Mouse (Mus musculus) myocyte (in vitro differentiated cells): ENCODE data around the gene Dnaja2.

Experiments used
- E2F4 ChIP-seq: IDR thresholded peaks from one replicate; pipeline ENCODE4 v1.6.1; 2011; ENCODE audit warnings: mild to moderate bottlenecking, control low read depth, moderate library complexity; ENCODE audit not compliant: insufficient read depth
- MYOD1 ChIP-seq, 3 experiments: IDR thresholded peaks; one replicate each; pipeline ENCODE4 v1.6.1; 2011; ENCODE audit warnings: control low read depth in 2 of 3, low read depth in 2 of 3, mild to moderate bottlenecking in 2 of 3, moderate library complexity in 1 of 3; ENCODE audit not compliant: insufficient read length in 2 of 3, control insufficient read depth in 1 of 3
- POLR2A ChIP-seq: IDR thresholded peaks from one replicate; pipeline ENCODE4 v1.6.1; 2011; ENCODE audit warnings: low read depth, mild to moderate bottlenecking, control low read depth, moderate library complexity; ENCODE audit not compliant: insufficient read length
- REST ChIP-seq: IDR thresholded peaks from one replicate; pipeline ENCODE4 v1.6.1; 2011; ENCODE audit warnings: mild to moderate bottlenecking, control low read depth, moderate library complexity; ENCODE audit not compliant: insufficient read depth, insufficient read length
- USF1 ChIP-seq: IDR thresholded peaks from one replicate; pipeline ENCODE4 v1.6.1; 2011; ENCODE audit warnings: low read depth, mild to moderate bottlenecking, control low read depth, moderate library complexity

DNA sequence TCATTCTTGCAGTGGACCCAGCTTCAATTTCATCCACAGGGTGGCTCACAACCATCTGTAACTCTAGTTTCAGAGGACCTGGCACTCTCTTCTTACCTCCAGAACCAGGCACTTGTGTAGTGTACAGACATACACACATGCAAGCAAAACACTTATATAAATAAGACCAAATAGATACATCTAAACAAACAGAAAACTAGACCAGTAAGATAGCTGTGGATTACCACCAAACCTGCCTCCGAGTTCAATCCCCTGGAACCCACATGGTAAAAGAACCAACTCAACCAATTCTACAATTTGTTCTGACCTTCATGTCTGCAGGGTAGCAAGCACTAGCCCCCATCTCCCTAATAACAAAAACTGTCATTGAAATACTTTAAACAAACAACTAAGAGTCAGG is 3.2 kb downstream of the Dnaja2 start:
- TF ChIP-seq POLR2A (no peak), MYOD1 (IDR thresholded peaks at IDR 0.05; ENCODE audit: control insufficient read depth in 1 of 3, insufficient read length in 2 of 3, low read depth in 2 of 3) (no peak), USF1 (no peak), E2F4 (no peak), REST (no peak)
